Mouse (Mus musculus) T-helper 1 cell (primary cell): ENCODE results near the gene Zbtb38.

ENCODE experiments used
- in situ Hi-C: fragments of 300-600 bp; cut with MboI, MseI; formaldehyde crosslinking; loops from one replicate; pipeline ENCODE4 v1.15.1; 2025; ENCODE audit warnings: high pct_unique_total_duplicates

Zbtb38 gene

DNA sequence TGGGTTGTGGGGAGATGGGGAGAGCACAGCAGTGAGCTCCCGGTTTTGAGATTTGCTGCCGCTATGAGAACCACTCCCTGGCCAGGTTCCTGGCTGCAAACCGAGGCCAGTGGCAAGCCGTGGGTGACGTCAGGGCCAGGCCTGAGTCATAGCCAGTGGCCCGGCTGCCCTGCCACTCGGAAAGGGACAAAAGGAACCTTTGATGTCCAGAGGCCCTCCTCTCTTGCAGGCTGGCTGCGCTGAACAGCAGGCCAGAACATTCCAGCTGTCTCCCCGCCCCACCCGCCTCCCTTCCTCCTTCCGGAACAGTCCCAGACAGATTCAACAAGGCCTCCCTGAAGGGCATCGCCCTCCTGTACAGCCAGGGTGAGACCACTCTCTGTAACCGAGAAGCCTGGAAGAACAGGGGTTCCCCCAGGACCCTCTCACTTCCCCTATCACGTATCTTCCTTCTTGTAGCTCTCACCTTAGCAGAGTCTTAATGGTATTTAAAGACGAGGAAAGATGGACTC is at the start of gene Zbtb38:
Zbtb38 (minus strand) TSS at position 229 of the 512 bp plus-strand sequence.
- in situ Hi-C loops: no loop called here

DNA sequence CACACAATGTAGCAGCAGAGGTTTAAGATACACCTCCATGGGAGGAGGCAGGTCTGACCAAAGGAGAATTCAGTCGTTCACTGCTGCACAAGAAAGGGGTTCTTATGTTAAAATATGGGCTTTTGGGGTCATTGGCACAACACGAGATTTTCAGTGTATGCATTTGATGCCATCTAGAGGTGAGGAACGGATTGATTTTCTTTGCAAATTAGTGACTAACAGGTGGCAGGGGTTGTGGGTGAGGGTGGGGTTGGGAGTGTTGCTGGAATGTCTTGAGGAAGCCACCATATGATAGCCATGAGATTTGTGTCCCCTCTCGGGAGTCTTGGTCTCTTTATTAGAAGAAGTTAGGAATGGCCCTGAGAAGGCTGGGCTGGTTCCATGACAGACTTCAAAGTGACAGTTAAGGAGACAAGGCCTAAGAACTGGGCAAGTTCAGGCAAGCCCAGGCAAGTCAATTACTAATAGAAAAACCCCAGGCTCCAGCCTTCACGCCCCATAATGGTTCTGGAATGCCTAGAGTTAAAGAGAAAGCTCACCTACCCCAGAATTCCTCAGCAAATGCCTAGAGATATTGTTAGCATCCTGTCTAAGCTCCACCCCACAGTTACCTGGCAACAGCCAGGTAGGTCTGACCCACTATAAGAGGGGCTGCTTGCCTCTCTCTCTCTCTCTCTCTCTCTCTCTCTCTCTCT is 47.6 kb upstream of the Zbtb38 start:
- in situ Hi-C loops: no loop called here

DNA sequence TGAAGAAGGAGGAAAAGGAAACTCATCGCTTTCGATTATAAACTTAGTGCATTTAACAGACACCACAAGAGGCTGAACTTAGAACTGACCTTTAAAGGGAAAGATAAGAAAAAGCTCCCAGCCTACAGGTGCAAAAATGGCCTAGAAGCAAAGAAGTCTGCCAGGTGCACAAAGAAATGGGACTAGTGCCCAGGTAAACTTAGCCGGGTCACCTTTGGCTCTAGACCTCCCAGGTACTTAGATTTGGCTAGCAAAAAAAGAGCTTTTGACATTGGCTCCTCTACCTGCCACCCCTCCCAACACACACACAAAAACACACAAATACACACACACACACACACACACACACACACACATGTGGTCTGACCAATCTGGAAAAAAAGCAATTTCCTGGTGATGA is 44.7 kb upstream of the Zbtb38 start:
- in situ Hi-C loops: no loop called here

DNA sequence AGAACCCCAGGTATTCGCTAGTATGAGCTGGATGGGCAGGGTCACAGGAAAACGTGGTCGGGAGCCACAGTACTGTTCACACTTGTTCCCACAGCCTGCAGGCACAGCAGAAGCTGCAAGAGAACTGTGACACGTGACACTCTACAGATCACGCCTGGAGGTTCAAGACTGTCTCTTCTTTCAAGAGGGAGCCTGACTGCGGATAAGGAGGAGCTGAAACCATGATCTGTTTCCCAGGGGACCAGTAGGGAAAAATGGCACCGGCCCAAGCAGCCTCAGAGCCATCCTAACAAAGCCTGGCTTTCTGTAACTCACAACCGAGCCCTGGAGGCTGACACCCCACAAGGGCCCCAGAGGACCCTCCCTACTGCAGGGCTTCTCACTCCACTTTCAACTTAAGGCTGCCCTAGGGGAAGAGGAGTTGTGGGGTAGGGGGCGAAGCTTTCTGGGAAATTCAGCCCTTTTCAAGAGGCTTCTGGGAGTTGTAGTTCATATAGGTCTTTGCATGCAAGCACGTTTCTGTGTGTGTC is 42.8 kb upstream of the Zbtb38 start:
- in situ Hi-C loops: no loop called here

DNA sequence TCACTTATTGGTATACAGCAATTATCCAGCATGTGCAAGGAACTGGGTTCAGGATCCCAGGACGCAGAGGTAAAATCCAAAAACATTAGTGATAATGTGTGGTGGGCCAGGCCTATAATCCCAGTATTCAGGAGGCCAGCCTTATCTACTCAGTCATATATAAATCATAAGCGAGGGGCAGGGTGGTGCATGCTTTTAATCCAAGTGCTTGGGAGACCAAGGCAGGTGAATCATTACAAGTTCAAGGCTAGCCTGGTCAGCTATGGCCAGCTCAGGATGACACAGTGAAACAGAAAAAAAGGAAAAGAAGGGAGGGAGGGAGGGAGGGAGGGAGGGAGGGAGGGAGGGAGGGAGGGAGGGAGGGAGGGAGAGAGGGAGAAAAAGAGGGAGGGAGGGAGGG is 42.0 kb upstream of the Zbtb38 start:
- in situ Hi-C loops: no loop called here

DNA sequence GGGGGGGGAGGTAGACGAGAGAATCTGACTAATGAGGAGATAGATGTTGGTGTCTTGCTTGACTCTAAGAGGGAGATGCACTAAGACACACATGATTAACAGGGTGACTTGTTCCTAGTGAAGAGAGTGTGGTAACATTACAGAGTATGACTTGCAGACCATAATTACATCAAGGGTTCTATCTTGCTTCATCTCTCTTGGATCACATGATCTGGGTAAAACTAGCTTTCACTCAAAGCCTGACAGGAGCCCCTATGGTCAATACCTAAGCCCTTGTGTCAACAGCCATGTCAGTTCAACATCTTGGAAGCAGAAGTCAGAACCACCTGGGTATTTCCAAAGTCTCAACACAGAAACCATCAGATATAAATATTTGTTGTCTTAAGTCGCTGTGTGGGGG is 39.9 kb upstream of the Zbtb38 start:
- in situ Hi-C loops: no loop called here

DNA sequence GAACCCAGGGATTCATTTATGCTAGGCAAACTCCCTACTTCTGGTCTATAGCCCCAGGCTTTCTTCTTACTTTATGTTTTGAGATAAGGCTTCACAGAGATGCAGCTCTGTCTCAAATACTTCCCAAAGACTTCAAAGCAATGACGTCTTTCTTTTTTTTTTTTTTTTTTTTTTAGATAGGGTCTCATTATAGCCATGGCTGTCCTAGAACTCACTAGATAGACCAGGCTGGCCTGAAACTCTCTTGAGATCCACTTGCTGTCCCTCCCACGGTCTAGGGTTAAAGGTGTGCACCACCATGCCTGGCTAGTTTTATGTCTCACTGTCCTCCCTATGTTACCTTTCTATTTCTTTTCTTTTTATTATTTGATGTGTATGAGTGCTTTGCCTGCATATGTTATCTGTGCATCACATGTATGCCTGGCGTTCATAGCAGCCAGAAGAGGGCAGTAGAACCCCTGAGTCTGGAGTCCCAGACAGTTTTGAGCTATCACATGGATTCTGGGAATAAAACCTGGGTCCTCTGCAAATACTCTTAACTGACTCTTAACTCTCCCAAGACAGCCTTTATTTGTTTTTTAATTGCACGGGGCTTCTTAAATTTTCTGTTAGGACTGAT is 37.9 kb upstream of the Zbtb38 start:
- in situ Hi-C loops: no loop called here

DNA sequence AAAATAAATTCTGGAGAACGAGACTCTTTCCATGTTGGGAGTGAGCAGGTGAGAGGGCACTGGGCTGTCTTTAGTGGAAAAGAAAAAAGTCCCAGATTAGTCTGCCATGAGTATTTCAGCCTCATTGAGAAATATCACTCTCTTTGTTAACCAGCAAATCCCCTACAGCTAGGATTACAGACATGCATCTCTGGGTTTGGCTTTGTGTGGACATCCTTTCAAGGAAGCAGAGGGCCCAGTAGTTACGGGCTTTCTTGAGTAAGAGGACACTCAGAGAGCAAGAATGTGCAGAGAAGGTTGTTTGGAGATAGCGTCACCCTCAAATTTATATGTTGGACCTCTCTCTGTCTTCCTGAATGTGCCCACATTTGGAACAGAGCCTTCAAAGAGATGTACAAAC is 37.3 kb upstream of the Zbtb38 start:
- in situ Hi-C loops: no loop called here

DNA sequence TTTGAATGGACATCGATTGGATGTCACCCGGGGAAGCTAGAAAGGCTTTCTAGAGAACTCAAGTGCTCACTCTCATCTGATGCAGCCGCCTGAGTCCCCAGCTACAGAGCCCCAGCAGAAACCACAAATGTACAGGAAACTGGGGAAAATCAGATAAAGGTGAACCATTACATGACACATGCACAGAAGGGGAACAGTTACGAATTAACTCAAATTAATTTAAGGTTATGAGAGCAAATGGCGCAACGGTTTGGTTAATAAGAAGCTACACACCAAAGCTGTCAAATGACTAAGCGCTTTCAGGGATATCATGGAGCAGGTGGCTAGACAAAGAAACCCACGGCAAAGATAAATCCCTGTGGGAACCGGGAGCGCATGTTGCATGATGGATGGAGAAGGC is 35.2 kb upstream of the Zbtb38 start:
- in situ Hi-C loops: no loop called here

DNA sequence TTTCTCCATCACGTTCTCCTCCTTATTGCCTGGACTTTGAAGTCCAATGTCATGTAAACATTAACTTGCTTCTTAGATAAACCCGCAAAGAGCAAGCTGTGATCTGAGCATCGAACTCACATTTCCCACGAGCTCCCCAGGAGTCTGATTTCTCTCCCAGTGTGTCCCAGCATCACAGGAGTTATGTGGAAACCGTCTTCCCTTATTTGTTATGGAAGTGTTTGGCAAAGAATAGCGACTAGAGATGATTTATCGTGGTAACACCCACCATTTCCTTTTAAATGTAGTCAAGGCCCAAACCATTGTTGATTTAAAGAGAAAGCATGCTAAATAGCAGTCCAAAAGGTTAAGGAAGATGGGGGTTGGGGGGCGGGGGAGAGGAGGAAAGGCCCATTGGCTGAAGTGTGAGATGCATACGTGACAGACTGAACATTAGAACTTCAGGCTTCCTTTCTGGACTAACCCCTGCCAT is 33.3 kb upstream of the Zbtb38 start:
- in situ Hi-C loops: no loop called here

DNA sequence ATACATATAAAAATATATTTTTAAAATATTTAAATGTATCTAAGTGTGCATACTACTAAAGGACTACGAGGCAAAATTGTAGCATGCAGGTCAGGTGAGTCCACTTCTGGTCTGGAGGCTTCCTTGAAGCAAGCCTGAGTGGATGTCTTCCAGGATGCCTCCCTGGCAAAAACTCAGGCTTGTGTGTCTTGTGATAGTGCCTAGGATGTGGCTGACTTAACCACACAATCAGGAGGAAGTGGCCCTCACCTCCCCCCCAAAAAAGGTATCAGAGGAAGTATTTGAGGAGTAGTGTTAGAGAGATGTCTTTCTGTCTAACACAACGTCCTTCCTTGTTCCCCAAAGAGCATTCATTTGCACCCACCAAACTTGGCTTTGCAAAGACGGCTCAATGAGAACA is 32.6 kb upstream of the Zbtb38 start:
- in situ Hi-C loops: no loop called here

DNA sequence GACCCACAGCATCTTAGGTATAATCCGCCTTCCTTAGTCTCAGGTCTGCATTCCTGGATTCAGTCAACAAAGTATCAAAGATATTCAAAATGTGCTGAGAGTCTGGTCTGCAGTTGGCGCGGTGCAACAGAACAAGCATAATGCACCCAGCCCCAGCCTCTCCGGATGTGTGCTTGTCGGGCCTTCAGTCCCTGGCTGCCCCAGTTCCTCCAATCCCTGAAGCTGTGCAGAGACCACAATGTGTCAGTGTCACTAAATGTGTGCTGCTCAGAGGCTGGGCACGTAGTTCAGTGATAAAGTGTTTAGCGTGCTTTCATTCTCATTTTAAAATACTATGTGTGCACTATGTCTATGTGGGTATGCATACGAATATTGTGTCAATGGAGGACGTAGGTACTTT is 31.0 kb upstream of the Zbtb38 start:
- in situ Hi-C loops: no loop called here

DNA sequence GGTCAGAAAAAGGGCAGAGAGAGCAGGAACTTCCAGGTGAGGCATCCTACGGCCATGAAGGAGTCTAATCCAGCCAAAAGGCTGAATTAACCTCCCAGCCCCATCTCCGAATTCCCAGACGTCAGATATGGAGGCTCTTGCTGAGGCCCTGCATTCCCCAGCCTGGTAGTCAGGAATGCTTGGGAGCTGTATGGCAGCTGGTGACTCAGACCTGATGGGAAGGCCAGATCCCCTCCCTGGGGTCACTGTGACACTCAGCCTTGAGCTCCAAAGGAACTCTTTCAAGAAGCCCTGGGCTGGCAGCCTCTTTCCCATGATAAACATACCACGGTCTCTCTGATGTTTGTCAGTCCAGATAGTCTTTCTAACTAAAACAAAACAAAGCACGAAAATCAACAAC is 30.6 kb upstream of the Zbtb38 start:
- in situ Hi-C loops: no loop called here

DNA sequence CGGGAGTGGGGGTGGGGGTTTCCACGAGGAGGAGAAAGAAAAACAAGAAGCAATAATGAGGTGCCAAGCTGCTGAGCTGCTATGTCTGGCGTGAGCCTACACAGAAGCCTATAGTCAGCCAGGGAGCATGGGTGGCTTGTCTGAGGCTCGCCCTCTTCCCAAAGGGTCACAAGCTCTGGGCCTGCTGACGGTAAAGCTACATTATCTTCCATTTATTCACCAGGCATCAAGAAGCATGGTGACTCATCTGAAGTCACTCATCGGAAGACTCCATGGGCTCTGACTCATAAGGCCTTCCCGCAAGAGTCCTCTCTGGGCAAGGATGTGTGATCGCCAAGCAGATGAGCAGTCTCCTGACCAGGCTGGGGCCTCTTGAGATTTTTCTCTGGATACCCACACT is 29.4 kb upstream of the Zbtb38 start:
- in situ Hi-C loops: no loop called here

DNA sequence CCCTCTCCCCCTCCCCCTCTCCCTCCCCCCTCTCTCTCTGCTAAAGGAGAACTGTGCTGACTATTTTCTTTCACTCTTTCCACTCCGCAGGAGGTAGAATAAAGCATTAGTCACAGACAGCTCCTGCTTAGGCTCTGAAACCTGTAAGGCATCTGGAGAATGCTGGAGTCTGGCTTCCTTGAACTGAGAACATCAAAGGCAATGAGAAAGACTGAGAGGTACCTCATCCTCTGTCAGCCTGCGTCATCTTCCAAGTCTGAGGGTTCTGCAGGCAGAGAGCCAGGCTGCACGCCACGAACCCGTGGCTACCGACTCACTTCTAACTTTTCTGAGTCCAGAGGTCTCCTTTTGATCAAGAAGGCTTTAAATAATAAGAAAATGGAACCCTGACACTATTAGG is 20.5 kb upstream of the Zbtb38 start:
- in situ Hi-C loops: no loop called here

DNA sequence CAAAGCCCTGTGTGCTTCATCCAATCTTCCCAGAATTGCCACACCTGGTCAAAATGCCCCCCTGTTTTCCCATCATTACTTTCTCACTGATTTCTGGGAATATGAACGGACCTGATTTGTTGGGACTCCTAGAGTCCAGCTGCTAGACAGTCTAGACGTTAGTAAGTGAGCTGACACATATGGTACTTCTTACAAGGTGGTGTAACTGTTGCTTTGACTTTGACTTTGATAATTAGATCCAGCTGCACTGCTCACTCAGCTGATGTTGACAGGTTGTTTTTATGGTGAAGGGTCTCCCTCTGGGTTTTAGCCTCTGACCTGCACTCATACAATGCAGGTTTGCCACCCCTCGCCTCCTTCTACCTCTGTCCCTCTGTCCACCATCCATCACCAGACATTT is 17.8 kb upstream of the Zbtb38 start:
- in situ Hi-C loops: no loop called here

DNA sequence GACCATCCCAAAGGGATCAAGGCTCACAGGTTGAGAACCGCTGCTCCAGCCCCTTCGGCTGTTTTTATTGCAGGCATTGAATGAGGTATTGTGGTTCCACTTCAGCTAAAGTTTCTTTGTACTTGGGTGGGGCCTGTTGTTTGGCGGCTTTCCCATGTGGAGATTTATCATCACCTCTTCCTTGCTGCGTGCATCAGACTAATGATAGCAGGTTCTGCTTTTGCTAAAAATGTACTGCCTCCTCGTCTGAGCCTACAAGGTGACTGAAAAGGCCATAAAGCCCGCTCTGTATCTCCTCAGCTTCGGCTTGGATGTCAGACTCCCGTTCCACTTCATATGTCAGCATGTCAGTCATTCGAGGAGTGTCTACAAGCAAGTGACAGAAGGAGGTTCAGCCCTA is 17.0 kb upstream of the Zbtb38 start:
- in situ Hi-C loops: no loop called here

DNA sequence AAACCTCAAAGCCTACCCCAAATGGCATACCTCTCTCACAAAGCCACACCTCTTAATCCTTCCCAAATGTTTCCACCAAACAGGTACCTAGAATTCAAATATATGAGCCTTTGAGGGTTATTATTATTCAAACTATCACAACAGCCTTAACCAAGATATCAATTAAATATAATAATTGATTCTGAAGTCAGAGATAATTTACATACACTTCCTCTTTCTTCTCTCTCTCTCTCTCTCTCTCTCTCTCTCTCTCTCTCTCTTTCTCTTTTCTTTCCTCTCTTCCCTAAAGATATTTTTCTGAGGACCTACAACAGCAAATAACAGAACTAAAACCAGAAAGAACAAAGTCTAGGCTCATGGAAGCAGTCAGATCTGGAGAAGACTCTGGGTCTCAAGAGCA is 15.2 kb upstream of the Zbtb38 start:
- in situ Hi-C loops: no loop called here

DNA sequence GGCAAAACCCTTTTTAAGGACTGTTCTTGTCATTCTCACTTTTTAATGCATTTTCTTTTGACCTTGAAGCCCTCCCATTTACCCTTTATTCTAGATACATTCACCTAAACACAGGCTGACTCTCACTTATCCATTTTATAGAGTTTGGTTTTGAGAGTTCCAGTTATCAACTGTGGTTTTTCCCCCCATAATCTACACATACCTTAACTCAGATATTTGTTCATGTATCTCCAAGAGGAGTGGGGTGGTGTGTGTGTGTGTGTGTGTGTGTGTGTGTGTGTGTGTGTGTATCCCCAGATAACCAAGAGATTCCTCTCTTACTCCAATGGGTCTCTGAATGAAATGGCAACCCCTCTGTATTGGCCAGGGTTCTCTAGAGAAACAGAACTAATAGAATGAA is 13.4 kb upstream of the Zbtb38 start:
- in situ Hi-C loops: no loop called here

DNA sequence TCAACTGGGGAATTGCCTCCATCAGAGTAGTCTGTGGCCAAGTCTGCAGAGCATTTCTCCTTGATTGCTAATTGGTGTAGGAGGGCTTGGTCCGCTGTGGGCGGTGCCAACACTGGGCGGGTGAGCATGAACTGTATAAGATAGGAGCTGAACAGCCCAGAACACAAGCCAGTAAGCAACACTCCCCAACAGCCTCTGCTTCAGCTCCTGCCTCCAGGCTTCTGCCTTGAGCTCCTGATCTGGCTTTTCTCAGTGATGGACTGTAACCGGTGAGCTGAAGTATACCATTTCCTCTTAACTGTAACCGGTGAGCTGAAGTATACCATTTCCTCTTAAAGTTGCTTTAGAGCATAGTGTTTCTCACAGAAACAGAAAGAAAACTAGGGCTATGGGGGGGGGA is 12.8 kb upstream of the Zbtb38 start:
- in situ Hi-C loops: no loop called here

DNA sequence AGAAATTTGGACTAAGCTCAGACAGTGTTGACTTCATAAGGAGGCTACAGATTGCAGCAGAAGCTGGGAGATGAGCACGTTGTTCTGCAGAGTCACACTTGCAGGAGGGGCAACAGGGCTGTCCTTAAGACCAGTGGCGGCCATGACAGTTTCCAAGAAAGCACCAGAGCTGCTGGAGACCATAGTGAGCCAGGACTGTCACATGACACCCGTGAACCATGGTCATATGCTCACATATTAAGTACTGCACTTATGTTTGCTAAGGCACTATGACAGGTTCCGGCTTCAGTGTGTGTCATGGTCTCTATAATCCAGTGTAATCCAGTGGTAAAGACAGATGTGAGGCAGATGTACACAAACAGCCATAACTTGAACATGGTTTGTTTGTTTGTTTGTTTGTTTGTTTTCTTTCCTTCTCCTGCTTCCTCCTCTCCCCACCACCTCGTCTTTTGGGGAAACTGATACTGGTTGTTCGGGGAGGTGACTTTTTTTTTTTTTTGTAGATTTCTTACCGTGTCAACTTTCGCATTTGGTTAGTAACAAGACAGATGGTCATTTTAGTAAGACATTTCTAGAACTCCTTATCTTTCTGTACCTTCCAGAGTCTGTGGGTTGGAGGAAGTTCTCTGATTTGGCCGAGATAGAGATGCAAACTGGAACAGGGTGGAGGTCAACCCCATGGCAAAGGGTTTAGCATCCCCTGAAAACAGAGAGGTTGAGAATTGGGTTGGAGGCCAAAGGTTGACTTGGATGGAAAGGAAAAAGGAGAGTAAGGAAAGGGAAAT is 11.4 kb upstream of the Zbtb38 start:
- in situ Hi-C loops: no loop called here

DNA sequence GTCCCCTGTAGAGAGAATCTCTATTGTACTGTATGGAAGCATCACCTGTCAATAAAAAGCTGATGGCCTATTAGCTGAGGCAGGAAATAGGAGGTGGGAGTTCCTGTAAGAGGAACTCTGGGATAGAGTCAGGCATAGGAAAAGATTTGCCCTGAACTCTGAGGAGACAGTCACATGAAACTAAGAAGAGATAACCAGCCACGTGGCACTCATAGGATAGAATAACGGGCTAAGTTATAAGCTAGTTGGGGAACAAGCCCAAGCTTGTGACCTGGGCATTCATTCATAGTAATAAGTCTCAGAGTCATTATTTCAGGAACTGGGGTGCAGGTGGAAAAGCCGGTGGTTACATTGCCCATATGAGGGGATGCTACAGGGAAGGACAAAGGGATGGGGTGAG is 10.4 kb upstream of the Zbtb38 start:
- in situ Hi-C loops: no loop called here
